Mouse (Mus musculus) forebrain, embryonic 14.5 days (tissue): ENCODE data around the gene Xcl1. TPM values are rescaled to one million over a fixed set of nuclear protein-coding genes. Genes with fewer than 3 reads are reported as not detected.

Experiments used
- ATAC-seq: fragments of 200-750 bp; cut with Nextera tagmentation; 2 replicates; pipeline ENCODE4 v1.8.0; 2017; ENCODE audit warnings: mild to moderate bottlenecking, moderate library complexity
- DNase-seq: peaks from one replicate; pipeline ENCODE4 v3.0.0-alpha.2; 2015; ENCODE audit warnings: low spot score
- H3K27ac ChIP-seq: fragments of 300-500 bp; sonication (generic); 2 replicates; pipeline ENCODE4 v1.5.1; 2014; ENCODE audit warnings: low read depth, mild to moderate bottlenecking, control low read depth, low read length, moderate library complexity
- H3K27me3 ChIP-seq: fragments of 300-500 bp; sonication (generic); replicated peaks from 2 replicates; pipeline ENCODE4 v1.6.1; 2014; ENCODE audit warnings: low read length, control low read depth, mixed read lengths; ENCODE audit not compliant: control insufficient read depth, insufficient read depth
- H3K36me3 ChIP-seq: fragments of 300-500 bp; sonication (generic); 2 replicates; pipeline ENCODE4 v1.6.1; 2014; ENCODE audit warnings: low read length, control low read depth; ENCODE audit not compliant: control insufficient read depth, insufficient read depth
- H3K4me1 ChIP-seq: fragments of 300-500 bp; sonication (generic); 2 replicates; pipeline ENCODE4 v1.6.1; 2014; ENCODE audit warnings: antibody characterized with exemption, low read length, control low read depth; ENCODE audit not compliant: control insufficient read depth, insufficient read depth
- H3K4me2 ChIP-seq: fragments of 300-500 bp; sonication (generic); 2 replicates; pipeline ENCODE4 v1.6.1; 2014; ENCODE audit warnings: mild to moderate bottlenecking, control low read depth, low read length
- H3K4me3 ChIP-seq: fragments of 300-500 bp; sonication (generic); 2 replicates; pipeline ENCODE4 v1.5.1; 2014; ENCODE audit warnings: low read depth, low read length, control low read depth
- H3K9ac ChIP-seq: fragments of 300-500 bp; sonication (generic); 2 replicates; pipeline ENCODE4 v1.6.1; 2014; ENCODE audit warnings: mild to moderate bottlenecking, low read length, control low read depth, moderate library complexity
- H3K9me3 ChIP-seq: fragments of 300-500 bp; sonication (generic); replicated peaks from 2 replicates; pipeline ENCODE4 v1.6.1; 2016; ENCODE audit warnings: low read length, control low read depth, mixed read lengths; ENCODE audit not compliant: control insufficient read depth
- WGBS: fragments of 180-500 bp; shearing (Covaris S2); extraction: QIAGEN DNeasy Blood & Tissue Kit; methylation state at CpG from one replicate; pipeline ENCODE4 v1.1.7; 2014; 5-methylcytosine and 5-hydroxymethylcytosine counted together
- polyA plus RNA-seq: library from polyadenylated mRNA; unstranded; fragments of >200 nt; fragmentation: Nextera tagmentation; extraction: Ambion mirVana; gene quantifications from 2 replicates; pipeline ENCODE4 v1.2.1, GENCODE M21; 2014

Gene Xcl1
- polyA plus RNA-seq, 1 experiment from 2014 or later: not detected

- Histone ChIP-seq H3K36me3 (no peaks in the 10 kb centered on the region), H3K9ac (no peak overlapping the region), H3K4me1 (no peaks in the 10 kb centered on the region), H3K27me3 (no peaks in the 10 kb centered on the region), H3K4me3 (no peak overlapping the region), H3K4me2 (no peak overlapping the region), H3K27ac (no peak overlapping the region), H3K9me3 (no peaks in the 10 kb centered on the region)
- DNase-seq: no peak
- WGBS: 90% methylated on average over 10 of the region's 10 CpGs
- ATAC-seq: no peak
Observed at GRCm38 (mm10) chr1:164933441-164934188, 1.7 kb downstream of the Xcl1 start.

GRCm38 (mm10) chr1:164931135-164931534 lies 4.2 kb downstream of the Xcl1 start:
- Histone ChIP-seq H3K4me3 (no peak overlapping the region), H3K36me3 (no peaks in the 10 kb centered on the region), H3K4me2 (no peak overlapping the region), H3K9ac (no peak overlapping the region), H3K4me1 (no peaks in the 10 kb centered on the region), H3K27ac (no peak overlapping the region), H3K27me3 (no peaks in the 10 kb centered on the region), H3K9me3 (no peaks in the 10 kb centered on the region)
- no peak for DNase-seq
- 93% methylated on average over 7 of the region's 7 CpGs for WGBS
- no peak for ATAC-seq

- WGBS: 72% methylated on average over 3 of the region's 3 CpGs
- Histone ChIP-seq H3K4me1 (no peaks in the 10 kb centered on the region), H3K36me3 (no peaks in the 10 kb centered on the region), H3K4me3 (no peak overlapping the region), H3K9me3 (no peaks in the 10 kb centered on the region), H3K27me3 (no peaks in the 10 kb centered on the region), H3K4me2 (no peak overlapping the region), H3K9ac (no peak overlapping the region), H3K27ac (no peak overlapping the region)
- ATAC-seq (no peak), DNase-seq (no peak)
Observed at GRCm38 (mm10) chr1:164930006-164930405, 5.3 kb downstream of the Xcl1 start.

- 78% methylated on average over 3 of the region's 3 CpGs for WGBS
- no peaks in the 10 kb centered on the region for H3K27me3 ChIP-seq
- no peak overlapping the region for H3K27ac ChIP-seq
- H3K36me3 ChIP-seq: no peaks in the 10 kb centered on the region
- H3K4me2 ChIP-seq: no peak overlapping the region
- no peak overlapping the region for H3K4me3 ChIP-seq
- DNase-seq (no peak), ATAC-seq (no peak)
- H3K9me3 ChIP-seq: no peaks in the 10 kb centered on the region
- H3K9ac ChIP-seq: no peak overlapping the region
- H3K4me1 ChIP-seq: no peaks in the 10 kb centered on the region
Observed at GRCm38 (mm10) chr1:164926534-164927160, 8.7 kb downstream of the Xcl1 start.

- peak; percentile 37 for DNase-seq
- Histone ChIP-seq H3K36me3 (no peaks in the 10 kb centered on the region), H3K27ac (no peak overlapping the region), H3K9ac (no peak overlapping the region), H3K4me1 (no peaks in the 10 kb centered on the region), H3K9me3 (no peaks in the 10 kb centered on the region), H3K4me2 (no peak overlapping the region), H3K4me3 (no peak overlapping the region), H3K27me3 (no peaks in the 10 kb centered on the region)
- 68% methylated on average over 4 of the region's 4 CpGs for WGBS
- ATAC-seq: peak; percentile 71; the same call in 1 of the 2 replicates
Observed at GRCm38 (mm10) chr1:164905047-164905446, 30.3 kb downstream of the Xcl1 start.

GRCm38 (mm10) chr1:164900696-164901095 lies 34.6 kb downstream of the Xcl1 start:
- H3K27ac ChIP-seq: no peak overlapping the region
- no peak overlapping the region for H3K4me3 ChIP-seq
- WGBS: 84% methylated on average over 6 of the region's 6 CpGs
- DNase-seq (no peak), ATAC-seq (no peak)
- no peaks in the 10 kb centered on the region for H3K27me3 ChIP-seq
- H3K9ac ChIP-seq: no peak overlapping the region
- H3K4me1 ChIP-seq: no peaks in the 10 kb centered on the region; the same call in 1 of the 2 replicates
- no peaks in the 10 kb centered on the region for H3K36me3 ChIP-seq
- no peaks in the 10 kb centered on the region for H3K9me3 ChIP-seq
- H3K4me2 ChIP-seq: no peak overlapping the region

- Histone ChIP-seq H3K4me1 (no peaks in the 10 kb centered on the region; the same call in 1 of the 2 replicates), H3K9me3 (no peaks in the 10 kb centered on the region), H3K36me3 (no peaks in the 10 kb centered on the region), H3K27me3 (no peaks in the 10 kb centered on the region), H3K27ac (no peak overlapping the region), H3K4me3 (no peak overlapping the region), H3K4me2 (no peak overlapping the region), H3K9ac (no peak overlapping the region)
- ATAC-seq (no peak), DNase-seq (no peak)
- WGBS: 77% methylated on average over 2 of the region's 2 CpGs
Observed at GRCm38 (mm10) chr1:164900226-164900625, 35.1 kb downstream of the Xcl1 start.

- Histone ChIP-seq H3K4me2 (peak overlapping the region; percentile 67), H3K27me3 (no peaks in the 10 kb centered on the region), H3K36me3 (no peaks in the 10 kb centered on the region), H3K9me3 (no peaks in the 10 kb centered on the region), H3K4me3 (peak overlapping the region; percentile 42), H3K9ac (peak overlapping the region; percentile 74), H3K27ac (peak overlapping the region; percentile 84; the same call in 1 of the 2 replicates), H3K4me1 (no peaks in the 10 kb centered on the region; the same call in 1 of the 2 replicates)
- ATAC-seq: no peak
- peak; percentile 27 for DNase-seq
- 46% methylated on average over 7 of the region's 7 CpGs for WGBS
Observed at GRCm38 (mm10) chr1:164899506-164899905, 35.8 kb downstream of the Xcl1 start.

- WGBS: under 1% methylated on average over 22 of the region's 22 CpGs
- peak; percentile 91 for DNase-seq
Observed at GRCm38 (mm10) chr1:164898846-164899351, 36.4 kb downstream of the Xcl1 start.

More at GRCm38 (mm10) chr1:164898846-164899351, 36.4 kb downstream of the Xcl1 start:
- Histone ChIP-seq H3K4me2 (peak overlapping the region; percentile 67), H3K27ac (peak overlapping the region; percentile 84), H3K4me3 (peak overlapping the region; percentile 42), H3K9ac (peak overlapping the region; percentile 74), H3K4me1 (no peaks in the 10 kb centered on the region; the same call in 1 of the 2 replicates), H3K36me3 (no peaks in the 10 kb centered on the region), H3K27me3 (no peaks in the 10 kb centered on the region), H3K9me3 (no peaks in the 10 kb centered on the region)
- ATAC-seq: peak; percentile 97
